Mouse (Mus musculus) CH12.LX (cell line): ENCODE data around the gene Wipf1. TPM values are rescaled to one million over a fixed set of nuclear protein-coding genes. Genes with fewer than 3 reads are reported as not detected.

Source experiments
- DNase-seq: peaks from one replicate; pipeline ENCODE4 v3.0.0-alpha.2; 2013; ENCODE audit errors: extremely low read depth
- H3K27ac ChIP-seq: 2 replicates; pipeline ENCODE4 v1.5.1; 2012; ENCODE audit warnings: low read depth, mild to moderate bottlenecking, control low read depth, moderate library complexity; ENCODE audit not compliant: insufficient read depth
- H3K27me3 ChIP-seq: replicated peaks from 2 replicates; pipeline ENCODE3; 2012; ENCODE audit warnings: inconsistent platforms
- H3K36me3 ChIP-seq, 2 experiments: replicated peaks in 1 of 2; 2 replicates each; pipeline versions ENCODE3 to v1.6.1; 2012; ENCODE audit warnings: inconsistent platforms in 1 of 2, low read length in 1 of 2, mild to moderate bottlenecking in 1 of 2, mixed read lengths in 1 of 2, moderate library complexity in 1 of 2; ENCODE audit not compliant: control insufficient read depth in 1 of 2, insufficient read depth in 1 of 2
- H3K4me1 ChIP-seq, 2 experiments: 2 replicates each; pipeline ENCODE4 v1.6.1; 2012; ENCODE audit warnings: inconsistent platforms in 1 of 2, moderate library complexity in 1 of 2; ENCODE audit not compliant: insufficient read depth in 2 of 2, control insufficient read depth in 1 of 2
- H3K4me2 ChIP-seq: 2 replicates; pipeline ENCODE4 v1.6.1; 2012; ENCODE audit warnings: low read depth, mild to moderate bottlenecking, control low read depth; ENCODE audit not compliant: poor library complexity, insufficient read depth, severe bottlenecking
- H3K4me3 ChIP-seq, 3 experiments: fragments of 150-350 bp in 1 of 3; sonication (generic) in 1 of 3; replicated peaks in 1 of 3; 2 replicates each; pipeline versions ENCODE3 to v1.5.1; 2011 to 2012; ENCODE audit warnings: low read depth in 2 of 3, low read length in 2 of 3, mild to moderate bottlenecking in 2 of 3, moderate library complexity in 2 of 3, control low read depth in 1 of 3, improper control_type of control experiment in 1 of 3, inconsistent platforms in 1 of 3, mixed read lengths in 1 of 3; ENCODE audit not compliant: poor library complexity in 1 of 3
- H3K79me2 ChIP-seq: replicated peaks from 2 replicates; pipeline ENCODE4 v1.6.1; 2012; ENCODE audit warnings: mild to moderate bottlenecking, moderate library complexity; ENCODE audit not compliant: control insufficient read depth, poor library complexity, insufficient read depth, severe bottlenecking; ENCODE audit errors: extremely low read depth
- H3K9ac ChIP-seq: 2 replicates; pipeline ENCODE4 v1.6.1; 2012; ENCODE audit warnings: low read depth, mild to moderate bottlenecking, control low read depth, moderate library complexity; ENCODE audit not compliant: insufficient read depth
- H3K9me3 ChIP-seq: replicated peaks from 2 replicates; pipeline ENCODE3; 2012; ENCODE audit warnings: low read length, inconsistent platforms, mixed read lengths
- CHD1 ChIP-seq: IDR thresholded peaks from 2 replicates; pipeline ENCODE4 v1.6.1; 2012; ENCODE audit warnings: low read depth, low read length, improper control_type of control experiment, inconsistent platforms
- E2F4 ChIP-seq: IDR thresholded peaks from 2 replicates; pipeline ENCODE4 v1.6.1; 2011; ENCODE audit warnings: low read depth, low read length, improper control_type of control experiment; ENCODE audit not compliant: insufficient replicate concordance
- EP300 ChIP-seq: IDR thresholded peaks from 2 replicates; pipeline ENCODE4 v1.6.1; 2011; ENCODE audit warnings: low read length, improper control_type of control experiment
- GABPA ChIP-seq: IDR thresholded peaks from 2 replicates; pipeline ENCODE4 v1.6.1; 2012; ENCODE audit warnings: low read depth, low read length, improper control_type of control experiment, inconsistent platforms; ENCODE audit not compliant: insufficient replicate concordance
- HCFC1 ChIP-seq: IDR thresholded peaks from 2 replicates; pipeline ENCODE4 v1.6.1; 2012; ENCODE audit warnings: low read depth, mild to moderate bottlenecking, inconsistent platforms, low read length, improper control_type of control experiment
- IRF4 ChIP-seq: IDR thresholded peaks from 2 replicates; pipeline ENCODE4 v1.6.1; 2014; ENCODE audit warnings: low read depth, mild to moderate bottlenecking, inconsistent platforms, low read length, improper control_type of control experiment
- JUN ChIP-seq: IDR thresholded peaks from 2 replicates; pipeline ENCODE4 v1.6.1; 2011; ENCODE audit warnings: low read depth, mild to moderate bottlenecking, low read length, improper control_type of control experiment, moderate library complexity; ENCODE audit not compliant: insufficient read depth
- KAT2A ChIP-seq: IDR thresholded peaks from 2 replicates; pipeline ENCODE4 v1.6.1; 2012; ENCODE audit warnings: low read length, improper control_type of control experiment, inconsistent platforms; ENCODE audit not compliant: insufficient replicate concordance
- MAFK ChIP-seq: IDR thresholded peaks from 2 replicates; pipeline ENCODE4 v1.6.1; 2011; ENCODE audit warnings: low read length, improper control_type of control experiment; ENCODE audit not compliant: insufficient replicate concordance
- MAX ChIP-seq: IDR thresholded peaks from 2 replicates; pipeline ENCODE4 v1.6.1; 2011; ENCODE audit warnings: low read length, improper control_type of control experiment
- PAX5 ChIP-seq: IDR thresholded peaks from 2 replicates; pipeline ENCODE4 v1.6.1; 2012; ENCODE audit warnings: low read length, inconsistent platforms, mixed read lengths
- POLR2A ChIP-seq: IDR thresholded peaks from 2 replicates; pipeline ENCODE4 v1.6.1; 2011; ENCODE audit warnings: low read depth, mild to moderate bottlenecking, improper control_type of control experiment, low read length
- POLR2AphosphoS2 ChIP-seq: IDR thresholded peaks from 2 replicates; pipeline ENCODE4 v1.6.1; 2011; ENCODE audit warnings: low read depth, low read length, improper control_type of control experiment
- RAD21 ChIP-seq: IDR thresholded peaks from 2 replicates; pipeline ENCODE4 v1.6.1; 2011; ENCODE audit warnings: low read depth, mild to moderate bottlenecking, low read length, improper control_type of control experiment, moderate library complexity
- SMC3 ChIP-seq: IDR thresholded peaks from 2 replicates; pipeline ENCODE4 v1.6.1; 2011; ENCODE audit warnings: low read depth, low read length, improper control_type of control experiment
- TBP ChIP-seq: conservative IDR thresholded peaks from 2 replicates; pipeline ENCODE4 v1.6.1; 2011; ENCODE audit warnings: low read depth, low read length, improper control_type of control experiment
- TCF12 ChIP-seq: IDR thresholded peaks from 2 replicates; pipeline ENCODE4 v1.6.1; 2014; ENCODE audit warnings: low read depth, mild to moderate bottlenecking, inconsistent platforms, low read length, improper control_type of control experiment
- UBTF ChIP-seq: IDR thresholded peaks from 2 replicates; pipeline ENCODE4 v1.6.1; 2012; ENCODE audit warnings: low read depth, mild to moderate bottlenecking, inconsistent platforms, low read length, improper control_type of control experiment, moderate library complexity
- USF1 ChIP-seq: IDR thresholded peaks from 2 replicates; pipeline ENCODE4 v1.6.1; 2014; ENCODE audit warnings: low read depth, mild to moderate bottlenecking, inconsistent platforms, low read length, improper control_type of control experiment
- ZC3H11A ChIP-seq: IDR thresholded peaks from 2 replicates; pipeline ENCODE4 v1.6.1; 2012; ENCODE audit warnings: low read depth, mild to moderate bottlenecking, inconsistent platforms, low read length, improper control_type of control experiment
- ZKSCAN1 ChIP-seq: IDR thresholded peaks from 2 replicates; pipeline ENCODE4 v1.6.1; 2012; ENCODE audit warnings: low read depth, inconsistent platforms, low read length, improper control_type of control experiment, borderline replicate concordance
- ZMIZ1 ChIP-seq: IDR thresholded peaks from 2 replicates; pipeline ENCODE4 v1.6.1; 2012; ENCODE audit warnings: low read depth, mild to moderate bottlenecking, inconsistent platforms, low read length, improper control_type of control experiment
- ZNF384 ChIP-seq: IDR thresholded peaks from 2 replicates; pipeline ENCODE4 v1.6.1; 2012; ENCODE audit warnings: low read depth, low read length, improper control_type of control experiment, inconsistent platforms
- dilution Hi-C: fragments of 300-500 bp; cut with MboI; formaldehyde crosslinking; loops from 2 replicates; pipeline ENCODE4 v1.14.3; 2020; ENCODE audit warnings: low sequenced_read_pairs; ENCODE audit not compliant: extremely low pct_unique_long_range_greater_than_20kb, extremely low pct_ligation_motif_present
- in situ Hi-C: fragments of 300-500 bp; cut with MboI; formaldehyde crosslinking; loops from 3 replicates; pipeline ENCODE4 v1.14.3; 2019; ENCODE audit warnings: low sequenced_read_pairs, low pct_ligation_motif_present, low pct_unique_long_range_greater_than_20kb, mixed read lengths
- polyA plus RNA-seq: library from polyadenylated mRNA; unstranded; fragments of >175 nt; gene quantifications from 2 replicates; pipeline ENCODE4 v1.2.1, GENCODE M21; 2012; ENCODE audit warnings: low read depth; ENCODE audit not compliant: insufficient read length
- total RNA-seq, 2 experiments: library from RNA; depleted of rRNA; stranded (reverse); fragments of 300-350 nt in 1 of 2; fragments of >200 nt in 1 of 2; gene quantifications; 2 replicates each; pipeline ENCODE4 v1.2.3; 2012 to 2014

Wipf1 gene
- total and polyA plus RNA-seq, 3 experiments, result 18.3 to 95.0 (median 21.8) TPM

DNA sequence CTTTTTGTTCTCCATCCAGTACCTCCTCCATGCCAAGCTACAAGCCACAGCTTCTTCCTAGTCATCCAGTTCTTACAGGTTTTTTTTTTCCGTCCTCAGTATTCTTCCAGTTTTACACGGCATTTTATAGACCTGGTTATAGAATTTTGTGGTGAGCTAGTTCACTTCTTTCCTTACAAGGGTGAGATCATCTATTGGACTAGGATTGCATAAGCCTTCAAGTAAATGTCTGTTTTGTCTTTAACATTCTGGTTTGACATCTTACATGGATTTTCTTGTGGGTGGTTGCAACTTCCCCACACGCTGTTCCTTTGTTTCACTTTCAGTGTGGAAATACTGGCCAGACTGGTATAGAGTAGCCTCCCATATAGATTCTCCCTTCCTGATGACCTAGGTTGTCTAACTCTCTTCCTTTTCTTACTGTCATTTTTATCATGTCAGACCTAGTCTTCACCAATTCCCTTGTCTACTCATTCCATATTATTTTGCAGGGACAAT, 132.7 kb downstream of the Wipf1 start:
- H3K27me3 ChIP-seq, result no peaks in the 10 kb centered on the region
- H3K9ac ChIP-seq, result no peak overlapping the region
- no peaks in the 10 kb centered on the region for H3K79me2 ChIP-seq
- no peak overlapping the region for H3K4me3 ChIP-seq
- in situ Hi-C loops (no loop called here), dilution Hi-C loops (no loop called here)
- no peaks in the 10 kb centered on the region for H3K9me3 ChIP-seq
- no peak for DNase-seq
- TF ChIP-seq UBTF (no peak), HCFC1 (no peak), RAD21 (no peak), EP300 (no peak), GABPA (no peak), JUN (no peak), ZMIZ1 (no peak), ZNF384 (no peak), PAX5 (no peak)
- TF ChIP-seq, all 38 proteins: peak for 0
- H3K4me2 ChIP-seq, result no peak overlapping the region
- H3K27ac ChIP-seq, result no peak overlapping the region
- peaks cover 0 to 9% of the 10 kb centered on the region in 2 experiments for H3K36me3 ChIP-seq
- peaks cover 0 to 4% of the 10 kb centered on the region in 2 experiments; a peak in 1 of 4 replicates for H3K4me1 ChIP-seq

DNA sequence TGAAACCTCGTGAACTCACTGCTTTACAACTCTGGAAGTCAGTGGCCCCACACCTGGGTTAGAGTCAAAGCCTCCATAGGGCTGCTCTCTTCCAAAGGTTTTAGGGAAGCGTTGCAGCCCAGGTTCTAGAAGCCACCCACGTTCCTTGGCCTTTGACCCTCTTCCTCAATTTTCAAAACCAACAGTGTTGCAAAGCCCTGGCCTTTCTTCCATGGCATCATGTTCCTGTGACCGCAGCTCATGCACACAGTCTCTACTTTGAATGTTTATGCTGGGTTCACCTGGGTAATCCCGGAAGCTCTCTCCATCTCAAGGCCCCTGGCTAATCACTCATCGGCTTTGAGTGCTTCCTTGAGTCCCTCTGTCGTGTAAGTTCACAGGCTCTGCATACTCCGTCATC, 134.0 kb downstream of the Wipf1 start:
- H3K9me3 ChIP-seq, result no peaks in the 10 kb centered on the region
- dilution Hi-C loops (no loop called here), in situ Hi-C loops (no loop called here)

DNA sequence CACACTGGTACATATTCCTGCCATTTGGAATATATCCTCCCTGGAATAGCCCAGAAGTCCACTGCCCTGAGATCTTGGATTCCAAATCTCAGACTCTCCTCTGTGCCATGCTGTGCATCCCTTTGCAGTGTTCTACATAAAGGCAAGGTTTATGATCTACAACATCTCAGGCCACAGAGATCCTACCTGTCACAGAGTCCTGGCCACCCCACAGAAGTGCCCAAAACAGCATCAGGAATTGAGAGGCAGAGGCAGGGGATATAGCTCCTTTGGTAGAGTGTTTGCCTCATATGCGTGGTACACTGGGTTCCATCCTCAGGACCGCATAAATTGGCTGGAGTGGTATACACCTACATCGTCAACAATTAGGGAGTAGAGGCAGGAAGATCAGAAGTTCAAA, 135.1 kb downstream of the Wipf1 start:
- TF ChIP-seq KAT2A, result no peak
- no peak for TF ChIP-seq USF1
- no peak for TF ChIP-seq ZC3H11A
- TF ChIP-seq POLR2AphosphoS2, result no peak
- no peak for TF ChIP-seq ZNF384
- no peak for TF ChIP-seq ZMIZ1
- TF ChIP-seq UBTF, result no peak
- no peak for TF ChIP-seq TBP
- TF ChIP-seq MAX, result no peak
- no peak for TF ChIP-seq IRF4
- no peak for TF ChIP-seq SMC3
- in situ Hi-C loops (no loop called here), dilution Hi-C loops (no loop called here)
- H3K79me2 ChIP-seq, result no peaks in the 10 kb centered on the region
- no peak for DNase-seq
- no peaks in the 10 kb centered on the region for H3K27me3 ChIP-seq
- peaks cover 7% of the 10 kb centered on the region in 2 experiments; a peak in 3 of 4 replicates for H3K4me1 ChIP-seq
- peaks cover 0 to 20% of the 10 kb centered on the region in 2 experiments for H3K36me3 ChIP-seq
- H3K9me3 ChIP-seq, result no peaks in the 10 kb centered on the region
- no peak overlapping the region for H3K27ac ChIP-seq
- no peak overlapping the region for H3K9ac ChIP-seq
- H3K4me3 ChIP-seq, result no peak overlapping the region
- H3K4me2 ChIP-seq, result no peak overlapping the region

More for the DNA sequence above, 134.0 kb downstream of the Wipf1 start:
- DNase-seq, result no peak
- Histone ChIP-seq H3K27ac (no peak overlapping the region), H3K4me2 (no peak overlapping the region), H3K4me3 (no peak overlapping the region), H3K4me1 (peaks cover 0 to 4% of the 10 kb centered on the region in 2 experiments; a peak in 1 of 4 replicates), H3K36me3 (peaks cover 0 to 18% of the 10 kb centered on the region in 2 experiments), H3K79me2 (no peaks in the 10 kb centered on the region), H3K9ac (no peak overlapping the region), H3K27me3 (no peaks in the 10 kb centered on the region)
- TF ChIP-seq TCF12 (no peak), MAFK (no peak), E2F4 (no peak), ZKSCAN1 (no peak), POLR2AphosphoS2 (no peak), CHD1 (no peak), IRF4 (no peak), KAT2A (no peak), POLR2A (no peak), USF1 (no peak)
